Mouse (Mus musculus): ENCODE results near the gene Tdrd7. TPM values are rescaled to one million over a fixed set of nuclear protein-coding genes. Genes with fewer than 3 reads are reported as not detected.

Gene Tdrd7
- total RNA-seq, 2 experiments from 2014 or later = 5.7 to 19.3 TPM

GRCm38 (mm10) chr4:45971806-45972447 is 6.8 kb downstream of the Tdrd7 start:
- peak; percentile 95 for ATAC-seq (replicated peaks; ENCODE audit: poor library complexity)

- peak; percentile 57 for ATAC-seq (replicated peaks; ENCODE audit: poor library complexity)
These were observed 7.3 kb downstream of the Tdrd7 start for GRCm38 (mm10) chr4:45972448-45972854.

- no peak for ATAC-seq (replicated peaks; ENCODE audit: poor library complexity)
These were observed 7.8 kb downstream of the Tdrd7 start for GRCm38 (mm10) chr4:45972951-45973350.

GRCm38 (mm10) chr4:45976931-45977667 is 12.0 kb downstream of the Tdrd7 start:
- ATAC-seq (replicated peaks; ENCODE audit: poor library complexity) = no peak

GRCm38 (mm10) chr4:45979916-45980315 is 14.8 kb downstream of the Tdrd7 start:
- ATAC-seq (replicated peaks; ENCODE audit: poor library complexity) = no peak

GRCm38 (mm10) chr4:45981054-45981453 is 15.9 kb downstream of the Tdrd7 start:
- peak; percentile 95 for ATAC-seq (replicated peaks; ENCODE audit: poor library complexity)

GRCm38 (mm10) chr4:45990427-45991135 is 25.4 kb downstream of the Tdrd7 start:
- no peak for ATAC-seq (replicated peaks; ENCODE audit: poor library complexity)

GRCm38 (mm10) chr4:45998536-45998935 is 33.4 kb downstream of the Tdrd7 start:
- ATAC-seq (replicated peaks; ENCODE audit: poor library complexity) = no peak

GRCm38 (mm10) chr4:46008142-46008793 is 43.1 kb downstream of the Tdrd7 start:
- ATAC-seq (replicated peaks; ENCODE audit: poor library complexity) = peak; percentile 70

GRCm38 (mm10) chr4:46011698-46012097 is 46.6 kb downstream of the Tdrd7 start:
- no peak for ATAC-seq (replicated peaks; ENCODE audit: poor library complexity)

GRCm38 (mm10) chr4:46015605-46016004 is 50.5 kb downstream of the Tdrd7 start:
- 0 out of 2 replicates have a peak, but pooled peaks have one; percentile 34 for ATAC-seq (replicated peaks; ENCODE audit: poor library complexity)

GRCm38 (mm10) chr4:46023021-46023481 is 57.9 kb downstream of the Tdrd7 start:
- ATAC-seq (replicated peaks; ENCODE audit: poor library complexity) = peak; percentile 89

- no peak for ATAC-seq (replicated peaks; ENCODE audit: poor library complexity)
These were observed 60.8 kb downstream of the Tdrd7 start for GRCm38 (mm10) chr4:46025893-46026292.

GRCm38 (mm10) chr4:46028224-46028623 is 63.1 kb downstream of the Tdrd7 start:
- ATAC-seq (replicated peaks; ENCODE audit: poor library complexity) = no peak

- ATAC-seq (replicated peaks; ENCODE audit: poor library complexity) = peak; percentile 37; the same call in 1 of the 2 replicates
These were observed 63.6 kb downstream of the Tdrd7 start for GRCm38 (mm10) chr4:46028781-46029180.

- peak; percentile 48; the same call in 1 of the 2 replicates for ATAC-seq (replicated peaks; ENCODE audit: poor library complexity)
These were observed 64.4 kb downstream of the Tdrd7 start for GRCm38 (mm10) chr4:46029552-46029951.

- ATAC-seq (replicated peaks; ENCODE audit: poor library complexity) = no peak
These were observed 67.3 kb downstream of the Tdrd7 start for GRCm38 (mm10) chr4:46032448-46032847.

- no peak for ATAC-seq (replicated peaks; ENCODE audit: poor library complexity)
These were observed 68.1 kb downstream of the Tdrd7 start for GRCm38 (mm10) chr4:46033197-46033596.

GRCm38 (mm10) chr4:46038591-46038891 is 73.4 kb downstream of the Tdrd7 start:
- ATAC-seq (replicated peaks; ENCODE audit: poor library complexity) = no peak

- ATAC-seq (replicated peaks; ENCODE audit: poor library complexity) = peak; percentile 32; the same call in 1 of the 2 replicates
These were observed 74.0 kb downstream of the Tdrd7 start, which contains the start of gene Tmod1 for GRCm38 (mm10) chr4:46038892-46039751. Gene Tmod1, plus strand, starts transcription at chr4:46038935.

Data from megakaryocyte progenitor cell, adult 5-6 weeks (primary cell).